Mouse (Mus musculus): ENCODE results near the gene Rexo5. TPM values are rescaled to one million over a fixed set of nuclear protein-coding genes. Genes with fewer than 3 reads are reported as not detected.

The Rexo5 gene
- total and polyA plus RNA-seq, 2 experiments from 2014 or later = 2.3 to 6.1 TPM

GRCm38 (mm10) chr7:119807396-119807795, 13.6 kb downstream of the Rexo5 start:
- H3K27ac ChIP-seq (ENCODE audit: low read depth, low read length) = no peak overlapping the region
- no peaks in the 10 kb centered on the region for H3K27me3 ChIP-seq (ENCODE audit: insufficient read depth, low read length)
- no peak for ATAC-seq (ENCODE audit: low FRiP score)
- H3K4me2 ChIP-seq (ENCODE audit: low read depth, low read length, poor library complexity, severe bottlenecking) = no peak overlapping the region
- H3K9ac ChIP-seq (replicated peaks; ENCODE audit: low read length, poor library complexity, severe bottlenecking) = no peak overlapping the region
- 93% methylated on average over 5 of the region's 5 CpGs for WGBS
- no peaks in the 10 kb centered on the region for H3K4me1 ChIP-seq (ENCODE audit: insufficient read depth, low read length)
- no peak for TF ChIP-seq CTCF (IDR thresholded peaks at IDR 0.05)
- no peaks in the 10 kb centered on the region for H3K9me3 ChIP-seq (ENCODE audit: low read length)
- DNase-seq (ENCODE audit: low spot score) = no peak
- H3K4me3 ChIP-seq (ENCODE audit: low read depth, low read length) = no peak overlapping the region
- peaks cover 4% of the 10 kb centered on the region; the same call in 1 of the 2 replicates for H3K36me3 ChIP-seq (ENCODE audit: insufficient read depth, low read length)

DNA sequence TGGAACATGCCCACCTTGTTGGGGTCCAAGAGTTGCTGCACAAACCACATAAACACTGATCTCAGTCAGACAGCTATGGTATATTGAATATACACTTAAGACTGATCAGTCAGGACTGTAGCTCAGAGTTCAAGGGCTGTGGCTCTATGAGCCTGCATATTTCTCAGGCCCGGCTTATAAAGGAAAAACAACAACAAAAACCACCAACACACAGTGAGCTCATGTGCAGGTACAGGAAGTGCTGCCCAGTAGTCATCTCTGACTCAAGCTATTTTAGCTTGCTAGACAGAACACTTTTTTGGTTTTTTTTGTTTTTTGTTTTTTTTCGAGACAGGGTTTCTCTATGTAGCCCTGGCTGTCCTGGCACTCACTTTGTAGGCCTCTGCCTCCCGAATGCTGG, 14.9 kb downstream of the Rexo5 start:
- no peak overlapping the region for H3K4me2 ChIP-seq (ENCODE audit: low read depth, low read length, poor library complexity, severe bottlenecking)
- no peaks in the 10 kb centered on the region for H3K9me3 ChIP-seq (ENCODE audit: low read length)
- no peaks in the 10 kb centered on the region for H3K4me1 ChIP-seq (ENCODE audit: insufficient read depth, low read length)
- TF ChIP-seq CTCF (IDR thresholded peaks at IDR 0.05) = no peak
- no peak overlapping the region for H3K27ac ChIP-seq (ENCODE audit: low read depth, low read length)
- no peak overlapping the region for H3K9ac ChIP-seq (replicated peaks; ENCODE audit: low read length, poor library complexity, severe bottlenecking)
- H3K27me3 ChIP-seq (ENCODE audit: insufficient read depth, low read length) = no peaks in the 10 kb centered on the region
- DNase-seq (ENCODE audit: low spot score) = no peak
- H3K36me3 ChIP-seq (ENCODE audit: insufficient read depth, low read length) = peaks cover 4% of the 10 kb centered on the region; the same call in 1 of the 2 replicates
- 92% methylated on average over 3 of the region's 3 CpGs for WGBS
- no peak overlapping the region for H3K4me3 ChIP-seq (ENCODE audit: low read depth, low read length)
- ATAC-seq (ENCODE audit: low FRiP score) = no peak

DNA sequence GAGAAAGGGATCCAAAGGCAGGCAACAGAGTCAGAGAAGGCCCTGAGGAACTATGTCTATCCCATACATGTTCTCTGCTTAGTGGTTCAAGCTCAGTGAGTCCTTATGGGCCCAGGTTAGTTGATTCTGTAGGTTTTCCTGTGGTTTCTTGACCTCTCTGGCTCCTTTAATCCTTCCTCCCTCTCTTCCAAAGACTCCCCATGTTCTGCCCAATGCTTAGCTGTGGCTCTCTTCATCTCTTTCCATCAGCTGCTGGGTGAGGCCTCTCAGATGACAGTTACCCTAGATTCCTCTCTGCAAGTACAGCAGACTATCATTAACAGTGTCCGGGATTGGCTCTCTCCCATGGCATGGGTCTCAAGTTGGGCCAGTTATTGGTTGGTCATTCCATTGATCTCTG, 41.6 kb downstream of the Rexo5 start:
- H3K27me3 ChIP-seq (ENCODE audit: insufficient read depth, low read length) = no peaks in the 10 kb centered on the region
- DNase-seq (ENCODE audit: low spot score) (no peak), ATAC-seq (ENCODE audit: low FRiP score) (no peak)
- H3K9me3 ChIP-seq (ENCODE audit: low read length) = no peaks in the 10 kb centered on the region
- H3K27ac ChIP-seq (ENCODE audit: low read depth, low read length) = no peak overlapping the region
- WGBS = 100% methylated on average over 1 of the region's 1 CpGs
- no peak overlapping the region for H3K9ac ChIP-seq (replicated peaks; ENCODE audit: low read length, poor library complexity, severe bottlenecking)
- no peaks in the 10 kb centered on the region for H3K4me1 ChIP-seq (ENCODE audit: insufficient read depth, low read length)
- H3K4me3 ChIP-seq (ENCODE audit: low read depth, low read length) = no peak overlapping the region
- H3K36me3 ChIP-seq (ENCODE audit: insufficient read depth, low read length) = no peaks in the 10 kb centered on the region
- no peak overlapping the region for H3K4me2 ChIP-seq (ENCODE audit: low read depth, low read length, poor library complexity, severe bottlenecking)
- TF ChIP-seq CTCF (IDR thresholded peaks at IDR 0.05) = no peak

- no peak for DNase-seq (ENCODE audit: low spot score)
- ATAC-seq (ENCODE audit: low FRiP score) = no peak
- no peak overlapping the region for H3K27ac ChIP-seq (ENCODE audit: low read depth, low read length)
- H3K9me3 ChIP-seq (ENCODE audit: low read length) = no peaks in the 10 kb centered on the region
- no peak overlapping the region for H3K4me3 ChIP-seq (ENCODE audit: low read depth, low read length)
- no peak for TF ChIP-seq CTCF (IDR thresholded peaks at IDR 0.05)
- no peaks in the 10 kb centered on the region for H3K36me3 ChIP-seq (ENCODE audit: insufficient read depth, low read length)
- no peaks in the 10 kb centered on the region for H3K27me3 ChIP-seq (ENCODE audit: insufficient read depth, low read length)
- WGBS = 100% methylated on average over 4 of the region's 4 CpGs
- H3K4me2 ChIP-seq (ENCODE audit: low read depth, low read length, poor library complexity, severe bottlenecking) = no peak overlapping the region
- H3K9ac ChIP-seq (replicated peaks; ENCODE audit: low read length, poor library complexity, severe bottlenecking) = no peak overlapping the region
- H3K4me1 ChIP-seq (ENCODE audit: insufficient read depth, low read length) = no peaks in the 10 kb centered on the region
These were observed 42.4 kb downstream of the Rexo5 start for GRCm38 (mm10) chr7:119835996-119836777.

DNA sequence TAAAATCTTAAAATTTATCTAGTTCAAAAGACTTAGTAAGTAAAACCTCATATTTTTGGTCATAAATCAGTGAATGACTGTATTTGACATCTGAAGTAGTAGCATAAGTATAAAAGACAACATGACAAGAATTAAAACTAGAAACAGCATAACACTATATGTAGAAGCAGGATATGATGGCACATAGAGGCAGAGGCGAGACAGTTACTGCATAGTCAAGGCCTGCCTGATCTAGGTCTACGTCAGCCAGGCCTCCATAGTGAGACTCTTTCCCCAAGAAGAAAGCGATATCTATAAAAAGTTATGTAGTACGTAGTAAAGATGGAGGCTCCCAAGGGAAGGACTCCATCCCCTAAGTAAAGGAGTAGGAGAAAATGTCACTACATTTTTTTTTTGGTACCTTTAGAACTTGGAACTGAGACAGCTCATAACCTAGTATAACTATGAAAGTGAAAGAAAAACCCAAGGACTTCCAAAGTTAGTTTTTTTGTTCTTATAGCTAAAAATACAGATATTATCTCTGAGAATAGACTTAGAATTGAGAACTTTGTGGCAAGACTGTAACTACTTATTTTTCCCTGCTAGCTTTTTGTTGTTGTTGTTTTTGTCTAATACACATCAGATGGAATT, 48.1 kb downstream of the Rexo5 start:
- WGBS = 98% methylated on average over 4 of the region's 4 CpGs
- Histone ChIP-seq H3K4me3 (ENCODE audit: low read depth, low read length) (no peak overlapping the region), H3K27me3 (ENCODE audit: insufficient read depth, low read length) (no peaks in the 10 kb centered on the region), H3K27ac (ENCODE audit: low read depth, low read length) (no peak overlapping the region), H3K4me2 (ENCODE audit: low read depth, low read length, poor library complexity, severe bottlenecking) (no peak overlapping the region), H3K9ac (replicated peaks; ENCODE audit: low read length, poor library complexity, severe bottlenecking) (no peak overlapping the region), H3K4me1 (ENCODE audit: insufficient read depth, low read length) (no peaks in the 10 kb centered on the region), H3K9me3 (ENCODE audit: low read length) (no peaks in the 10 kb centered on the region), H3K36me3 (ENCODE audit: insufficient read depth, low read length) (no peaks in the 10 kb centered on the region)
- ATAC-seq (ENCODE audit: low FRiP score) (no peak), DNase-seq (ENCODE audit: low spot score) (no peak)
- no peak for TF ChIP-seq CTCF (IDR thresholded peaks at IDR 0.05)

GRCm38 (mm10) chr7:119845541-119845940, 51.7 kb downstream of the Rexo5 start:
- DNase-seq (ENCODE audit: low spot score) (no peak), ATAC-seq (ENCODE audit: low FRiP score) (no peak)
- no peak overlapping the region for H3K9ac ChIP-seq (replicated peaks; ENCODE audit: low read length, poor library complexity, severe bottlenecking)
- WGBS = 92% methylated on average over 2 of the region's 2 CpGs
- H3K4me3 ChIP-seq (ENCODE audit: low read depth, low read length) = no peak overlapping the region
- H3K4me1 ChIP-seq (ENCODE audit: insufficient read depth, low read length) = no peaks in the 10 kb centered on the region
- no peaks in the 10 kb centered on the region for H3K36me3 ChIP-seq (ENCODE audit: insufficient read depth, low read length)
- no peaks in the 10 kb centered on the region for H3K27me3 ChIP-seq (ENCODE audit: insufficient read depth, low read length)
- no peak overlapping the region for H3K27ac ChIP-seq (ENCODE audit: low read depth, low read length)
- no peak overlapping the region for H3K4me2 ChIP-seq (ENCODE audit: low read depth, low read length, poor library complexity, severe bottlenecking)
- no peaks in the 10 kb centered on the region for H3K9me3 ChIP-seq (ENCODE audit: low read length)
- TF ChIP-seq CTCF (IDR thresholded peaks at IDR 0.05) = no peak

Data from midbrain, postnatal 0 days (tissue).